Mouse (Mus musculus) liver, postnatal 0 days (tissue): ENCODE measurements around the gene 6430548M08Rik.

Experiments used
- CTCF ChIP-seq: sonication (generic); IDR thresholded peaks from 2 replicates; pipeline ENCODE4 v1.5.1; 2016; ENCODE audit warnings: antibody characterized with exemption, low read depth
- EP300 ChIP-seq: IDR thresholded peaks from 2 replicates; pipeline ENCODE4 v1.6.1; 2016; ENCODE audit warnings: antibody characterized with exemption, low read depth, mild to moderate bottlenecking

GRCm38 (mm10) chr8:120207364-120207763 lies 93.4 kb downstream of the 6430548M08Rik start:
- TF ChIP-seq CTCF: peak; percentile 30
- TF ChIP-seq EP300: no peak
